In genomic region chr14:24822876-24823567, GRCm38 (mm10) we compare ENCODE assay signal across 7 mouse cellular contexts.
DNase-seq lines count a peak whose midpoint lies in the region; ATAC-seq lines count a peak whose summit lies in the region.

No protein-coding gene starts in this region.

- no peaks in the 10 kb centered on the region for H3K9me3 ChIP-seq in embryonic facial prominence, embryonic 15.5 days (replicated peaks)
- H3K9me3 ChIP-seq in heart, embryonic 16.5 days (replicated peaks; ENCODE audit: control insufficient read depth, low read length), result no peaks in the 10 kb centered on the region

- no peaks in the 10 kb centered on the region for H3K36me3 ChIP-seq in embryonic facial prominence, embryonic 15.5 days
- H3K36me3 ChIP-seq in heart, embryonic 16.5 days (ENCODE audit: control insufficient read depth, insufficient read depth), result no peaks in the 10 kb centered on the region

- peak; percentile 32 to 36 for DNase-seq in layer of hippocampus, adult 8-10 months (ENCODE audit: low spot score in 2 of 2)
- no peak for DNase-seq in layer of hippocampus, postnatal 10 days (ENCODE audit: low spot score in 2 of 2)
- peak; percentile 19 for DNase-seq in ovary, postnatal 10 days (ENCODE audit: low spot score)
- no peak for DNase-seq in MN1 (ENCODE audit: low spot score)
- no peak for DNase-seq in thymus, adult 18-20 months

- no peak overlapping the region for H3K4me2 ChIP-seq in embryonic facial prominence, embryonic 15.5 days (replicated peaks)
- no peak overlapping the region for H3K4me2 ChIP-seq in heart, embryonic 16.5 days (ENCODE audit: low read depth, low read length)

- peak overlapping the region; percentile 75 for H3K27ac ChIP-seq in embryonic facial prominence, embryonic 15.5 days (replicated peaks)
- no peak overlapping the region for H3K27ac ChIP-seq in heart, embryonic 16.5 days (ENCODE audit: low read length)

- peaks cover 37% of the 10 kb centered on the region for H3K4me1 ChIP-seq in embryonic facial prominence, embryonic 15.5 days
- peaks cover 12% of the 10 kb centered on the region for H3K4me1 ChIP-seq in heart, embryonic 16.5 days (ENCODE audit: control insufficient read depth, insufficient read depth, low read length)

- H3K27me3 ChIP-seq in embryonic facial prominence, embryonic 15.5 days, result no peaks in the 10 kb centered on the region
- H3K27me3 ChIP-seq in heart, embryonic 16.5 days (ENCODE audit: control insufficient read depth, insufficient read depth, low read length), result no peaks in the 10 kb centered on the region

- 37% methylated on average over 13 of the region's 13 CpGs for WGBS in embryonic facial prominence, embryonic 15.5 days
- WGBS in heart, embryonic 16.5 days, result 63% methylated on average over 13 of the region's 13 CpGs

- 0 out of 2 replicates have a peak overlapping the region, but pooled peaks have one; percentile 13 for H3K9ac ChIP-seq in embryonic facial prominence, embryonic 15.5 days
- H3K9ac ChIP-seq in heart, embryonic 16.5 days (ENCODE audit: low read length), result no peak overlapping the region

- H3K4me3 ChIP-seq in embryonic facial prominence, embryonic 15.5 days (replicated peaks), result no peak overlapping the region
- H3K4me3 ChIP-seq in heart, embryonic 16.5 days (ENCODE audit: low read length), result no peak overlapping the region

- ATAC-seq in embryonic facial prominence, embryonic 15.5 days (ENCODE audit: insufficient number of reproducible peaks, low FRiP score, low TSS enrichment, low read depth), result peak; percentile 56; the same call in 1 of the 2 replicates
- peak; percentile 32; the same call in 1 of the 2 replicates for ATAC-seq in heart, embryonic 16.5 days (replicated peaks; ENCODE audit: extremely low read depth, insufficient read depth, low FRiP score)

Comparison
In these comparisons a context has a peak if more than half of its experiments do, and no peak if none do; other contexts are left out.
1. DNase-seq: peak in layer of hippocampus, adult 8-10 months (2 of 2) and ovary, postnatal 10 days (single experiment); none in layer of hippocampus, postnatal 10 days (0 of 2), MN1 (single experiment) and thymus, adult 18-20 months (0 of 2).